Mouse (Mus musculus) small intestine, adult 2 months (tissue): Measurements from ENCODE around the gene Gm5926. TPM values are rescaled to one million over a fixed set of nuclear protein-coding genes. Genes with fewer than 3 reads are reported as not detected.
"Not testable (repeated sequence)": the region's sequence is repeated elsewhere in the genome, so short reads cannot be mapped to it uniquely, and the experiment has no call there.

ENCODE experiments used
- H3K27ac ChIP-seq: fragments of 200-500 bp; 2 replicates; pipeline ENCODE4 v1.5.1; 2012; ENCODE audit warnings: low read depth, low read length, control low read depth, inconsistent platforms; ENCODE audit not compliant: insufficient read depth
- H3K27me3 ChIP-seq: fragments of 200-500 bp; 2 replicates; pipeline ENCODE4 v1.6.1; 2012; ENCODE audit warnings: mild to moderate bottlenecking, moderate library complexity, low read length, inconsistent platforms; ENCODE audit not compliant: control insufficient read depth, insufficient read depth
- H3K36me3 ChIP-seq: fragments of 200-500 bp; 2 replicates; pipeline ENCODE4 v1.6.1; 2012; ENCODE audit warnings: mild to moderate bottlenecking, low read length, control low read depth, inconsistent platforms; ENCODE audit not compliant: control insufficient read depth, insufficient read depth
- H3K4me1 ChIP-seq: fragments of 200-500 bp; 2 replicates; pipeline ENCODE4 v1.6.1; 2012; ENCODE audit warnings: low read length, inconsistent platforms, mixed read lengths; ENCODE audit not compliant: control insufficient read depth, insufficient read depth, insufficient read length
- H3K4me3 ChIP-seq: fragments of 200-500 bp; 2 replicates; pipeline ENCODE4 v1.5.1; 2012; ENCODE audit warnings: low read depth, mild to moderate bottlenecking, control low read depth, inconsistent platforms, low read length, moderate library complexity
- WGBS: fragments of 180-500 bp; shearing (Covaris S2); methylation state at CpG from one replicate; pipeline ENCODE4 v1.1.7; 2018; 5-methylcytosine and 5-hydroxymethylcytosine counted together
- polyA plus RNA-seq: library from polyadenylated mRNA; depleted of rRNA; stranded (reverse); fragments of >200 nt; gene quantifications from 2 replicates; pipeline ENCODE4 v1.2.3, GENCODE M21; 2012; rRNA removed

Gm5926 gene
- not detected in 2 replicates for polyA plus RNA-seq

DNA sequence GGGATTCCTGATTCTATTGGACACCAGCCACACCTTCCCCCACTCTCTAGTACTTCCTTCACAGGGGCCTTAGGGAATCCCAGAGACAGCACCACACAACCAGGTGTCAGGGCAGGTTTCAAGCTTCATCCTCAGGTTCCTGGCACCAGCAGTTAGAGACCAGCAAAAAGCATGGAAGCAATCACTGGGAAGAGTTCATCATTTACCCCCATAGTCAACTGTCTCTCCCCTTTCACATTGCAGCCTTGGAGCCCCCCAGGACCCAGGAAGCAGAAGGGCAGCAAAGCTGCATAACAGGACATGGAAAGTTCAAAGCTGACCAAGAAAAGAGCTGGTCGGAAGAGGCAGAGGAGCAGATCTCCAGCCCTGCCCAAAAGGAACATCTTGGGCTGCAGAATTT lies at the start of gene Gm5926:
Gene Gm5926, plus strand, starts transcription at position 301 of the 400 bp plus-strand sequence.
- H3K27ac ChIP-seq, H3K4me1 ChIP-seq, H3K36me3 ChIP-seq, H3K27me3 ChIP-seq, H3K4me3 ChIP-seq: not testable (repeated sequence)
- no CpG with 5 or more reads among the region's 1 CpGs for WGBS

DNA sequence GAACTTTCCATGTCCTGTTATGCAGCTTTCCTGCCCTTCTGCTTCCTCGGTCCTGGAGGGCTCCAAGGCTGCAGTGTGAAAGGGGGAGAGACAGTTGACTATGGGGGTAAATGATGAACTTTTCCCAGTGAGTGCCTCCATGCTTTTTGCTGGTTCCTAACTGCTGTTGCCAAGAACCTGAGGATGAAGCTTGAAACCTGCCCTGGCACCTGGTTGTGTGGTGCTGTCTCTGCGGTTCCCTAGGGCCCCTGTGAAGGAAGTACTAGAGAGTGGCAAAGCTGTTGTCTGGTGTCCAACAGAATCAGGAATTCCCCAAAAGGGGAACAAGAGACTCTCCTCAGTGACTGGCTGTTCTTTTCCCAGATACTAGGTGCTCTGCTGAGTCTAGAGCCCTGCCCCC lies 49.5 kb upstream of the Gm5926 start:
- H3K4me3 ChIP-seq, H3K36me3 ChIP-seq, H3K4me1 ChIP-seq, H3K27me3 ChIP-seq, H3K27ac ChIP-seq: not testable (repeated sequence)
- WGBS, result 96% methylated on average over 1 of the region's 2 CpGs

DNA sequence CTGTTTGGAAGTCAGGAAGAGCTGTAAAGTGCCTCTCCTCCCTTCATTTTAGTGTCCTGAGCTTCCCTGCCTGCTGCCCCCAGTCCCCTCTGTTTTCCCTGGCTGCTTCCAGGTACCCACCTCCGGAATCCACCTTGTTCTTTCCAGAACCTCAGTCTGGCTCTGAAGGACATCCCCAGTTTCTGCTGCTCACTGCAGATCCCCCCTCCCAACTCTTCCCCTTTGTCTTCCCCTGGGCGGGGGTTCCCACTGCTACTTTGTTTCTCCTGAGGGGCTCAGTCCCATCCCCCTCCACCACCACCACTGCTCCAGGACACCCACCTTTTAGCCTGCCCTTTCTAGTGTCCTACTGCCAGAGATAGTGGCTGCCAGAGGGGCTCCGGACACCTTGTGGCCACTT lies 49.1 kb upstream of the Gm5926 start:
- H3K36me3 ChIP-seq, H3K4me3 ChIP-seq, H3K27me3 ChIP-seq, H3K27ac ChIP-seq, H3K4me1 ChIP-seq: not testable (repeated sequence)
- 85% methylated on average over 3 of the region's 3 CpGs for WGBS

Other genes with a start within 250 kb of the Gm5926 start
- gene Btbd35f1, start 90.7 kb upstream of the Gm5926 start, polyA plus RNA-seq, result not detected in 2 replicates
- not detected in 2 replicates for gene Btbd35f21, start 75.4 kb downstream of the Gm5926 start, polyA plus RNA-seq
- gene Btbd35f30, start 243.9 kb downstream of the Gm5926 start, polyA plus RNA-seq, result not detected in 2 replicates